Mouse (Mus musculus) brown adipose tissue, adult 24 weeks (tissue): ENCODE data around the gene Hectd4. TPM values are rescaled to one million over a fixed set of nuclear protein-coding genes. Genes with fewer than 3 reads are reported as not detected.

Source experiments
- H3K27ac ChIP-seq: fragments of 200-500 bp; replicated peaks from 2 replicates; pipeline ENCODE4 v1.5.1; 2012; ENCODE audit warnings: low read depth, mild to moderate bottlenecking, low read length
- H3K4me1 ChIP-seq: fragments of 200-500 bp; 2 replicates; pipeline ENCODE4 v1.6.1; 2012; ENCODE audit warnings: low read length, mixed read lengths; ENCODE audit not compliant: control insufficient read depth, insufficient read depth, insufficient read length
- H3K4me3 ChIP-seq: fragments of 200-500 bp; 2 replicates; pipeline ENCODE4 v1.5.1; 2012; ENCODE audit warnings: low read depth, mild to moderate bottlenecking, low read length, moderate library complexity; ENCODE audit not compliant: insufficient read depth
- polyA plus RNA-seq: library from polyadenylated mRNA; stranded (reverse); fragments of >200 nt; gene quantifications from 2 replicates; pipeline ENCODE4 v1.2.4, GENCODE M21; 2012; ENCODE audit not compliant: missing spikeins, insufficient read depth, insufficient read length

Hectd4 gene
- polyA plus RNA-seq, 1 experiment, result 6.0 TPM

GRCm38 (mm10) chr5:121389691-121390090 lies 169.7 kb downstream of the Hectd4 start:
- H3K4me3 ChIP-seq, result no peak overlapping the region
- H3K27ac ChIP-seq, result peak overlapping the region; percentile 65
- peaks cover 4% of the 10 kb centered on the region for H3K4me1 ChIP-seq

GRCm38 (mm10) chr5:121392667-121393380 lies 172.8 kb downstream of the Hectd4 start:
- no peak overlapping the region for H3K27ac ChIP-seq
- no peak overlapping the region for H3K4me3 ChIP-seq
- H3K4me1 ChIP-seq, result peaks cover 2% of the 10 kb centered on the region; the same call in 1 of the 2 replicates

- Histone ChIP-seq H3K4me1 (no peaks in the 10 kb centered on the region), H3K4me3 (no peak overlapping the region), H3K27ac (no peak overlapping the region)
Measured at GRCm38 (mm10) chr5:121393402-121393801, 173.4 kb downstream of the Hectd4 start.

GRCm38 (mm10) chr5:121395621-121396020 lies 175.6 kb downstream of the Hectd4 start:
- Histone ChIP-seq H3K4me1 (peaks cover 11% of the 10 kb centered on the region), H3K27ac (no peak overlapping the region), H3K4me3 (no peak overlapping the region)

GRCm38 (mm10) chr5:121397187-121398145 lies 177.4 kb downstream of the Hectd4 start, which contains the start of gene Naa25:
Gene Naa25, plus strand, starts transcription at chr5:121397936.
- Histone ChIP-seq H3K4me1 (peaks cover 11% of the 10 kb centered on the region), H3K4me3 (peak within 1 kb of the TSS; percentile 76), H3K27ac (peak within 1 kb of the TSS; percentile 64)

GRCm38 (mm10) chr5:121398146-121398964 lies 178.3 kb downstream of the Hectd4 start:
- Histone ChIP-seq H3K4me3 (peak overlapping the region; percentile 76), H3K27ac (no peak overlapping the region; the same call in 1 of the 2 replicates)

GRCm38 (mm10) chr5:121398965-121399462 lies 179.0 kb downstream of the Hectd4 start:
- Histone ChIP-seq H3K4me1 (peaks cover 11% of the 10 kb centered on the region), H3K27ac (no peak overlapping the region), H3K4me3 (peak overlapping the region; percentile 22)

More at GRCm38 (mm10) chr5:121398146-121398964, 178.3 kb downstream of the Hectd4 start:
- peaks cover 11% of the 10 kb centered on the region for H3K4me1 ChIP-seq

- H3K4me1 ChIP-seq, result peaks cover 11% of the 10 kb centered on the region
- H3K27ac ChIP-seq, result peak overlapping the region; percentile 19; the same call in 1 of the 2 replicates
- H3K4me3 ChIP-seq, result peak overlapping the region; percentile 22; the same call in 1 of the 2 replicates
Measured at GRCm38 (mm10) chr5:121399540-121399939, 179.5 kb downstream of the Hectd4 start.

GRCm38 (mm10) chr5:121400064-121400463 lies 180.0 kb downstream of the Hectd4 start:
- H3K4me1 ChIP-seq, result peaks cover 11% of the 10 kb centered on the region
- peak overlapping the region; percentile 19; the same call in 1 of the 2 replicates for H3K27ac ChIP-seq
- no peak overlapping the region for H3K4me3 ChIP-seq

- Histone ChIP-seq H3K27ac (no peak overlapping the region), H3K4me3 (no peak overlapping the region), H3K4me1 (peaks cover 11% of the 10 kb centered on the region)
Measured at GRCm38 (mm10) chr5:121400849-121401248, 180.8 kb downstream of the Hectd4 start.

GRCm38 (mm10) chr5:121407856-121408255 lies 187.8 kb downstream of the Hectd4 start:
- no peak overlapping the region for H3K4me3 ChIP-seq
- no peaks in the 10 kb centered on the region for H3K4me1 ChIP-seq
- peak overlapping the region; percentile 49; the same call in 1 of the 2 replicates for H3K27ac ChIP-seq

- Histone ChIP-seq H3K4me1 (no peaks in the 10 kb centered on the region), H3K4me3 (no peak overlapping the region), H3K27ac (no peak overlapping the region)
Measured at GRCm38 (mm10) chr5:121410975-121411374, 191.0 kb downstream of the Hectd4 start.
